Mouse (Mus musculus) heart, postnatal 4 days (tissue): ENCODE measurements around the gene Steap3. TPM values are rescaled to one million over a fixed set of nuclear protein-coding genes. Genes with fewer than 3 reads are reported as not detected.
A peak's percentile ranks its signal among the peaks of the same experiment; 100 is the strongest.
"Not testable (repeated sequence)": the region's sequence is repeated elsewhere in the genome, so short reads cannot be mapped to it uniquely, and the experiment has no call there.

Source experiments
- DNase-seq: peaks from one replicate; pipeline ENCODE4 v3.0.0; 2021
- total RNA-seq, 2 experiments: library from RNA; stranded (reverse); gene quantifications; 2 replicates each; pipeline ENCODE4 v1.2.3; 2021

The Steap3 gene
- total RNA-seq = 10 to 100 TPM; 24.3 to 24.8 TPM

DNA sequence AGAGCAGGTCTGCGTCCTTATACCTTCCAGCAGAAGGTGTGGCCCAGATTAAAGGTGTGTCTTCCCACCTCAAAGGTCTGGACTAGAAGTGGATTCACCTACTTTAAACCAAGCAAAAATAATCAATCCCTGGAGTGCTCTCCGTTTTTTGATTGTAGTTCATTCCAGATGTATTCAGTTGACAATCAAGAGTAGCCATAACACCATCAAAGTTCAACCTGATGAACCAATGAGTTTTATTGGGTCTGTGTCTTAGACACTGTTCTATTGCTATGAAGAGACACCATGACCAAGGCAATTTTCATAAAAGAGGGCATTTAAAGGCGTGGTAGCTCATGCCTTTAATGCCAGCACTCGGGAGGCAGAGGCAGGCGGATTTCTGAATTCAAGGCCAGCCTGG, at the start of gene Steap3:
Gene Steap3 (minus strand): TSS at position 101 of the 400 bp plus-strand sequence.
- DNase-seq = no peak

DNA sequence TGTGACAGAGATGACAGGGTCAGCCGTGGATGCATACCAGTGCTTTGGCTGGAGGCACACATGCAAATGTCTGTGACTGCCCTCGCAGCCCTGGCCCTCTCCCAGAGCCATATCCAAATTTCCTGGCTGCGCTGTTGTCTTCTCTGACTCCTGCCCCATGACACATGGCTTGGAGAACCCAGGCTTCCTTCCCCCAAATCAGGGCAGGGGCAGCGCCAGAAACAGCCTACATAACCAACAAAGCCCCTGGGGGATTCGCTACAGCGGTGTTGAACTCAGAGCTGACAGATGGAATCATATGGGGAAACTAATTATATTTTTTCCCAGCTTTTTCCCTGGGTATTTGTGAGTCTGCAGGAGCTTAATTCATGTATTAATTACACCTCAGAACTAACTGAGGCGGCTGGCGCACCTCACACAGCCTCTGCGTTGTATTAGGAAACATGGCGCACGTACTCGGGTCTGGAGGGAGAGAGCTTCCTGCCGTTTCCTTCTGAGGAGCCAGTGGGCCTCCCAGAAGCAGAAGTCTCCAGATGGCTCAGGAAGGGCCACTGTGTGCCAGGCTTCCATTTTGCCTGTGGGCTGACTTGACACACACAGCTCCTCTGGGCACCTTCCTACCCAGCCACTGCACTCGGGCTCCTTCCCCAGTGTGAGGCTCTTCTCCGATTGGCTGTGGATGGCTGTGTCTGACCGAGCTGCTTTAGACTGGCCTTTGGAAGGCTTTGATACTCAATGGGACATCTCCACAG, 48.9 kb upstream of the Steap3 start:
- no peak for DNase-seq

DNA sequence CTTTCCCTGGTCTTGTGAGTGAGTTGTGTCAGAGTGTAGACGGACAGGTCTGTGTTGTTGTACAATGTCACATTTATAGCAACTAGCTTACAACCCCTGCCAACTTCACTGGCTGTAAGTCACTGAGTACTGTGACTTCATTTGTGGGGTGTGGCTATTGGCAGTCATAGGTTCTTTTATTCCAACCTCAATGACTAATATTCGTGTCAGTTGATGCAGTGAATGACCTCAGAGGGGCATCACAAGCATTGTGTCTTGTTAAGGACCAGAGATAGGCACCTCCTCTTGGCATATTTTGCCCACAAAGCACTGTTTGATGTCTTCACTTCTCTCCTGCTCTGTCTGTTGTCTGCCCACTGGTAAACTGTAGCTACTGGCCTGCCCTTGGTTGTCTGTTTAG, 33.3 kb upstream of the Steap3 start:
- no peak for DNase-seq

DNA sequence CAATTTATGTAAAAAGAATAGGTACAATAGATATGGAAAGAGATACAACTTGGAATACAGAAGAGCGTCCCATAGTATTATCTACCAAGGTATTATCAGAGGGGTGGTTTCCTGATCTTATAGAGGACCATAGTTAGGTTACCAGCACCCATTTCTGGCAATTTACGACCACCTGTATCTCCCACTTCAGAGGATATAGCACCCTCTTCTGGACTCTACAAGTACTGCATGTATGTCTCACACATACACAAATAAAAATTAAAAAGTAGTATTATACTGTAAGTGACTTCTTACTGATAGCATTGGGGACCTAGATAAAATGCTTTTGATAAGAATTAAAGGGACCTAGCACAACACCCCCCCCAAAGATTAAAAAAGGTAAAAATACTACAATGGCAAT, 24.4 kb upstream of the Steap3 start:
- DNase-seq = no peak

DNA sequence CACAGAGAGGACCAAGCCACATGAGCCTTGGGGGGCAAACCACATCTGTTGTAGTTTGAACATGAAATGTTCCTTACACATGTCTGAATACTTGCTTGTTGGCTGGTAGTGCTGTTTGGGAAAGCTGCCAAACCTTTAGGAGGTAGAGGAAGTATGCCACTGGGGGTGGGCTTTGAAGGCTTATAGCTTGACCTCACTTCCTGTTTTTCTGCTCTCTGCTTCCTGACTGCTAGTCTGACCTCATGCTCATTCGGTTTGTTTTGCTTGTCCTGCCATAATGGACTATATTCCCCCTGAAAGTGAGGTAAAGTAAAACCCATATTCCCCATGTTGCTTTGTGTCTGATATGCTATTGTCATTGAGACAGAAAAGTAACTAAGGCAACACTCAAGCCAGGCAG, 21.3 kb upstream of the Steap3 start:
- no peak for DNase-seq

DNA sequence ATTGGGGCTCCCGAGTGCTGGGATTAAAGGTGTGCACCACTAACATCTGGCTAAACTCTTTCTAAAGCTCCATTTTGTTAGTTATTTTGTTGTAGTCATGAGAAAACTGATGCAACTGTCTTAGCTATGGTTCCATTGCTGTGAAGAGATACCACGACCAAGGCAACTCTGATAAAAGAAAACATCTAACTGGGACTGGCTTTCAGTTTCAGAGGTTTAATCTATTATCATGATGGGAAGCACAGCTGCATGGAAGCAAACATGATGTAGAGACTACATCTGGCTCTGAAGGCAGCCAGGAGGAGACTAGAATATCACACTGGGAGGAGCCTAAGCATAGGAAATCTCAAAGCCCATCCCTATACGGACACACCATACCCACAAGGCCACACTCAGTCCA, 19.2 kb upstream of the Steap3 start:
- DNase-seq = no peak

DNA sequence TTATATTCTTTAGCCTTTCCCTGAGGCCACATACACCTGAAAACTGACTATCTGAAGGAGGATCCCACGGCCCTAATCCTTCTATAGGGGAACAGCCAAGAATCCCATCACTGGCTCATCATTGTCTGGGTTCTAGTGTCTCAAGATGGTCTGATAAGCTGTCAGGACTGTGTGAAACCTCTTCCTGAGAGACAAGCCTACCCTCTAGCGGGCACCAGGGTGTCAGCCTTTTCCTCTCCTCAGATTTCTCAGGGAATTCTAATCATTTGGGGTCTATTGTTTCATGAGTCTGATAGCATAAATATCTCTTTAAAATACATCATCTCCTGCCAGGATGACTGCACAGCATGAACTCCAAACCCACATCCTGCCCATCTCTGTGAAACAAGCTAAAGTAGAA, 17.3 kb upstream of the Steap3 start:
- DNase-seq = no peak

DNA sequence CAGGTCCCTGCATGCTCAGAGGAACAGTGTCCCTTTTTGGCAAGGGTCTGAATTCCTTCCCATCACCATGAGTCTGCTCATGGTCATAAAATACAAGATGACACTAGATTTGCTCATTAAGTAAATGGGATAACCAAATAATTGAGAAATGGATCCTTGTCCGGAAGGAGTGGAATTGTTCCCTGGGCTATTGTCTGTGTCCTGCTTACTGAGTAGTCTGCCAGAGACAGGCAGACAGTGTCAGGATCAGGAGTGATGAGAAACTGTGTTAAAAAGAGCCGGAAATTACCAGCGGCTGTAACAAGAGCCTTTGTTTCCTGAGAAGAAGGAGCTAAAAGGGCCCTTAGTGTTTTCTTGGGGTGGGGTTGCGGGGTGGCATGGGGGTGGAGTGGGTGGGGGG, 15.2 kb upstream of the Steap3 start:
- DNase-seq = no peak

DNA sequence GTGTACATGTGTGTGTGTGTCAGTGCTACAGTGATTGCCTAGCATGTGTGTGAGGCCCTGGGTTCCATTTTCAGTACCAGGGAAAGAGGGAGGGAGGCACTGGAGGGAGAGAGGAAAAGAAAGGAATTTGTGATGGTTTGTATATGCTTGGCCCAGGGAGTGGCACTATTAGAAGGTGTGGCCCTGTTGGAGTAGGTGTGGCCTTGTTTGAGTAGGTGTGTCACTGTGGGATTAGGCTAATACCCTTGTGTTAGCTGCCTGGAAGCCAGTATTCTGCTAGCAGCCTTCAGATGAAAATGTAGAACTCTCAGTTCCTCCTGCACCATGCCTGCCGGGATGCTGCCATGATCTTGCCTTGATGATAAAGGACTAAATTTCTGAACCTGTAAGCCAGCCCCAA, 3.6 kb upstream of the Steap3 start:
- DNase-seq = not testable (repeated sequence)

DNA sequence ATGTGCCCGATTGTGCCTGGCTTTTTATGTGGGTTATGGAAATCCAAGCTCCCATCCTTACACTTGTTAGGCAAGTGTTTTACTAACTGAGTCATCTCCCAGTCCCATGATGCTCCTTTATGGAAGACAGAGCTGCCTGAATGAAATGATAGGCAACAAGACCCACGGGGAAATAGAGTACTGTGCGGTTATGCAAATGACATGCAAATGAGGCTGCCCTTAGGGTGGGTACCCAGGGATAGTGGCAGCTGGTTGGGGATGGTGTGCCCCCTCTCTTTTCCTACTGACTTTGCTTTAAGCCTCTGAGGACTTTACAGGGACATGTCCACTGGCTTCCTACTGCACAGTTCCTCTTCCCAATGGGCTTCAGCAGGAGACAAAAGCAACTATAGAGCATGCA, 2.7 kb upstream of the Steap3 start:
- DNase-seq = no peak

DNA sequence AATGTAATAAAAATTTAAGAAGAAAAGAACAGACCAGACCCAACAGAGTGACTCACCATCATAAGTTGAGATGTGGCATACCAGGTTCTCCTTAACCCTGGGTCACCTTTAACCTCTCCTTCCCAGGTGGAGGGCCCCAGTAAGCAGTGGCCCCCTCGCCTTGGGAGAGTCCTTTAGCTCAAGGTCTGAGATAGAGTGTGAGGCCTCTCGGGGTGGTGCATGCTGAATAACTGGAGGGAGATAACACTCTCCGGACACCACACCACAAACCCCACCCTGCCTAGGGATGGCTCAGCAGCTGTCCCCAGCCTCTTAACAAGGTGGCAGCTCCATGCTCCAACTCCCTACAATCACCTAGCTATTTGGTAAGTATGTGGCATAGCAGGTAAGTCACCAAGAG, 1.6 kb downstream of the Steap3 start:
- no peak for DNase-seq

DNA sequence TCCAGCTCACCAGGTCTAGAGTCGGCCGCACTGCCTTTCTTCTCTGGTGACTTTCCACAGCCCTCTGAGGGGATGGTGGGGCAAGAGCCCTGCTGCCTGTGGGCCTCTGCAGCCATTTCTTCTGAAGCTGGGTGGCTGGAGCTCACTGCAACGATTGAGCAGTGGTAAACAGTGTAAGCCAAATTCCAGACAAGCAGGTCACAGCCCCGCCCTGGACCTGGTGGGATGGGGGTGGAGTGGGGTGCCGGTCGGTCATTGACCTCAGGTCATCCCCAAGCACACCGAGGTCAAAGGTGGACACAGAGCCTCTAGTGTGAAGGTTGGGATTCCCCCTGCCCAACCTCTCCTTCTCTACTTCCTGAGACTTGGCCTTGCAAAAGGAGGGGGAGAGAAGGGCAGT, 2.4 kb downstream of the Steap3 start:
- no peak for DNase-seq

DNA sequence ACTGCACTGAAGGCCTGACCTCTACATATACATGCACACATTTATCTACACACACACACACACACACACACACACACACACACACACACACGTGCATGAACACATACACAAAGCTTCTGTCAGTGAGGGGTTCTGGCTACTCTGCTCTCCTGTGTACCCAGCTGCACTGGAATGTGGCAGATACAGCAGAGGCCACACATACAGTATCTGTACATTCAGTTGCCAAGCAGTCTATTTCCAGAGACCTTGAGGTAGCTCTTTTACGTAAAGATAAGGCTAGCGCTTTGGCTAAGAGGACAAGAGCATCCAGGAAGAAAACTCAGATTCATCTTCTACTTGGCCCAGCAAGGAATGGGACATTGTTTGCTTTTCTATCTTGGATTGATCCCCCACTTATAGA, 4.9 kb downstream of the Steap3 start:
- DNase-seq = no peak

DNA sequence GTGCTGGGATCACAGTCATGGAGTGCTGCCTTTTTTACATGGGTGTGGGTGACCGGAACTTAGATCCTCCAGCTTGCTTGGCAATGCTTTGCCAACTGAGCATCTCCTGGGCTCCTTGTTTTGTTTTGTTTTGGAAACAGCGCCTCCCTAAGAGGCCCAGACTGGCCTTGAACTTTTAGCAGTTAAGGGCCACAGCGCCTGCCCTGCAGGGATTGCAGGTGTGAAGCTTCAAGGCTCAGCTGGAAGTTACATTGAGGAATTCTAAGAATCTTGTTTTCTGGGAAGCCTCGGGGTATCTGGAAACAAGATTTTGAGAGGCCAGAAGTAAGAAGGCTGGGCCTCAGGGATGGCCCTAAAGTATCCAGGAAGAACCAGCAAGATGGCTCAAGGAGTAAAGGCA, 6.0 kb downstream of the Steap3 start:
- no peak for DNase-seq

DNA sequence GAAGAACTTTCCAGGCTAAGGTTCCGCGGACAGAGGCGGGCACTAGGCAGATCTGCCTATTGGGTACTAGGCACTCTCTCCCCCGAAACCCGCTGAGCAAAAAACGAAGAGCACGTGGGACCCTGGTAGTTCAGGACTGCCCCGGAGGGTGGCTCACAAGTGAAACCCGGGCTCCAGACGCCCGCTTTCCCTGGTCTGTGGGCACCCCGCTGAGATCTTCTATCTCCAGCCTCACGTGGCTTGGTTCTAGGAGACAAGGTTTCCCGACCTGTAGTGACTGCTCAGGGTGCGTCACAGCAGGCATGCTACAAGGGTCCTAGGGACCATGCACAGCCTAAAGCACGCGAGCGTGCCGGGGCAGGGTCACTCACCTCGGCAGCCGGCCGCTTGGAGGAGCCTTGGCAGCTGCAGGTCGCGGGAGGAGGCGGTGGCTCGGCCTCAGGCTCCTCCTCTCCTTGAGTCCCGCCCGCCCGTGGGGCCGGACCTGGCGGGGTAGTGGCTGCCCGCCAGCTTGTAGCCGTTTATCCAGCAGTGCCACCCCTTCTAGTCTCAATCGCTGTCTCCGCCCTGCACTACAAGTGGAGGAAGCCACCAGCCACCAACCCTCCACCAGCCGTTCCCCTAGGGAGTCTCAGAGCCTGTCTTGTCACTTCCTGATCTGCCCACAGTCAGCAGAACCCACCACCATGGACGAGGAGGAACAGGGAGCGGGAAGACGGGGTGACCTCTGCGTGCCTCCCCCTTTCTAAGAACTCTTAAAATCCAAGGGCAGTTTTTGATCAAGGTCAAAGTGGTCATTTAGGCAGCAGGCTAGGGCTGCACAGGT, 7.4 kb downstream of the Steap3 start:
- peak; percentile 91 for DNase-seq

DNA sequence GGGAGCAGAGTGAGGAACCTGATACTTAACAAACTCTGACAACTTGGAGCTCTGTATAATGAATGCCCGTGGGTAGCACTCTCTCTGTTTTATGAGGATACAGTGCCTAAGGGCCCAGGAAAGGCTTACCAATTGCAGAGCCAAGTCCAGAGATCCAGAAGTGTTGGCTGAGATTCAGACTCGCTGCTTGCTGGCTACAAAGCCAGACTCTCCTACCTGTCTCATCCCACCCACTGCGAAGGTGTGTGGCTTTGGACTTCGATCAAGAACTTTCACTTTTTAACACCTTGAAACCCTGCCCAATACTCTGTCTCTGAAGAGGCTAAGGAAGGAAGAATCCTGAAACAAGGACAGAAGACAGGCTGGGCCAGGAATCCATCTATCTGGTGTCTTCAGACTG, 9.3 kb downstream of the Steap3 start:
- no peak for DNase-seq

DNA sequence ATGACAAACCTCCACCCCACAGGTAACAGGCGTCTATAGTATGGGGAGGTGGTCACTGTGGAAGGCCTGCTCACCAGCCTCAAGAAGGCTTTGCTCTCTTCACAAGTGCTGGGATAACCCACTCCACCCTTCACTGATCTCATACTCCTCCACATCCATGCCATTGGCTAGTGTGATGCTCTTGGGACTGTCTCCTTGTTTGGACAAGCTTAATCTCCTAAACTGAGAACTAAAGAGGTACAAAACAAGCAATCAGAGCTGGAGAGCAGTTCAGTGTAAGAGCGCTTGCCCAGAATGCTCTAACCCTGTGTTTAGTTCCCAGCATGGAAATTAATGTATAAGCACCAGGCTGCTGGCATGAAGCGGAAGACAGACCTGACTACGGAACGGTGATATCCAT, 11.3 kb downstream of the Steap3 start:
- DNase-seq = no peak

DNA sequence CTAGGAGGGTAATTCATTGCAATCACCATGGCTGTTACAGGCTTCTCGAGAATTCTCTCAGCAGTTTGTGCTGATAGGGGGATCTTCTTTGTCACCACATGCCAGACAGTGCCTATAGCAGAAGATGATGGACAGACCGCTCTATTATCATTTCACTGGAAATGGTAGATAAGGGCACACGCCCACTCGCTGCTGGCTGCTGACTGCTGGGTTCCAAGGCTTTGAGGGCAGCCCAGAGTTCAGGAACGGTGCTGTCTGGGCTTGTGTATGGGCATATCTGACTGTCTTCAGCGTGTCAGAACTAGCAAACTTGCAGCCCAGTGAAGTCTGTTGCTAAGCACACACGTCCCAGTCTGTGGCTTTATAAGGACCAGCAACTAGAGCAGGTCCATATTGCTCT, 13.3 kb downstream of the Steap3 start:
- no peak for DNase-seq

DNA sequence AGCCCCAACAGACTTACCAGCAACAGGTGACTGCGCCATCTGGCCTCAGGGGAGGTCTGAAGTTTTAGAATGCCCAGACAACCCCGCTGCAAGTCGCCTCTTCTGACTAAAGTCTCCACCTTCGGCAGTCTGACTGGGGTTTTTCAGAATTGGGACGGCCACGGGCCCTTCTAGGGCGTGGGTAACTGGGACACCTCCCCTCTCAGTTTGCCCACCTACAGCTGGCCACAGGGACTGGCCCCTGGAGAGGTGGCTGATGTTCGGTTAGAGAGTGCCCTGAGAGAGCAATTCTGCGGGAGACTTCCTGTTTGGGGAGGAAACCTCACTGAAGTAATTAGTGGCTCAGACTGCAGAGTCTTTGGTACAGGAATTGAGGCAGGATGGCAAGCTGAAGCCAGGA, 13.8 kb downstream of the Steap3 start:
- no peak for DNase-seq

DNA sequence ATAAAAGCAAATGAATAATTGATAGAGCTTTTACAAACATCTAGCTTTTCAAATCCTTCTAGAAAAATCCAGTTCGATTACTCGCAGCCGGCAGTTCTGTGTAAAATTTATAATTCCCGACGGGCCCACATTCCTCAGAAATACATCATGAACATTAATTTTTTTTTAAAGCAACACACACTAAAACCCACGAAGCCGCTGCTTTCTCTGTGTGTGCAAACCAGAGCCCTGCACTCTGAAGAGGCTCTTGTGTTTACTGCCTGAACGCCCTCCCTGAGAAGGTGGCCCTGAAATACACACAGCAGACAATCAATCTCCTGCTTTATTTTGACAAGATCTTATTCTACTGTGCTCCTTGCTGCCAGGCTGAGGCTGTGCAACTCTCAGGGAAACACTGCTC, 14.3 kb downstream of the Steap3 start:
- no peak for DNase-seq

DNA sequence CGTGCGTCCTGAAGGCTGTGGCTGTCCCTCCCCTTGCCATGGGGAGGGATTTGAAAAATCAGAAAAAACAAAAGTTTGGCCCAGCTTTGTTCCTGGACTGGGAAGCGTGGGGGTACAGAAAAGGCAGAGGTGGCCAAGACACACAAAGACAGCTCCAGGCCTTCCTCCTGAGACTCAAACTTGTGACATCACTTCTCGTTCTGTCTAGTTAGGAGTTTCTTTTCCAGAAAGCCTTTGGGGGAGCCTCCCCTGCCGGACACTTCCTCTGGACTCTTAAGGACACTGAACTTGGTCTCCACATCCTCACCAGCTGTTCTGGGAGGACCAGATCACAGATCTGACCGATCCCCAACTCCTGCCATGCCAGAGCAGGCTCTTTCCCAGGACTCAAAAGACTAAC, 18.8 kb downstream of the Steap3 start:
- DNase-seq = peak; percentile 52

DNA sequence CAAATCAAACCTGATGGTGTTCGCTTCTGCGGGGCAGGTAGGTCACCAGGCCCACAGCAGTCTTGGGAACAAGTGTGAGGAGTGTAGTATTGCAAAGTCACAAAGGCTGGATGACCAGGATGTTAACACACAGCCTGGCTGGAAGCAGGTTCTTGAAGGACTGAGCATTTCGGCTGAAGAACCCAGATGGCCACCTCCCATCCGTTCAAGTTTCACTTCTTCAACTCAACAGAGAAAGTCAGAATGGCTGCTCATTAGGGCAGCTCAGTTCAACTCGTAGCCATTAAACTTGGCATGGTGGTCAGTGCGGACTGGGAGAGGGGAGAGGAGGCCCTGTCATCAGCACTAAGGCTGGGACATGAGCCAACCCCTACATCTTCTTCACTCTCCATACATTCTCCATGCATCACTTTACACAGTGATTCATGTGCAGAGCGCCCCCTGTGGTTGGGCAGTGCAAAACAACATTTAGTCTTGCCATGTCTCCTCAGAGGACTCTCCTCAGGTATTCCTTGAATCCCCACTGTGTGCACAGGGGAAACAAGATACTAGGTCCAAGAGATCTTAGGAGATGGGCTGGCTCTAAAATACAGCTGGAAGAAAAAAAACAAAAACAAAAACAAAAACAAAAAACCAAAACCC, 19.9 kb downstream of the Steap3 start:
- DNase-seq = no peak

DNA sequence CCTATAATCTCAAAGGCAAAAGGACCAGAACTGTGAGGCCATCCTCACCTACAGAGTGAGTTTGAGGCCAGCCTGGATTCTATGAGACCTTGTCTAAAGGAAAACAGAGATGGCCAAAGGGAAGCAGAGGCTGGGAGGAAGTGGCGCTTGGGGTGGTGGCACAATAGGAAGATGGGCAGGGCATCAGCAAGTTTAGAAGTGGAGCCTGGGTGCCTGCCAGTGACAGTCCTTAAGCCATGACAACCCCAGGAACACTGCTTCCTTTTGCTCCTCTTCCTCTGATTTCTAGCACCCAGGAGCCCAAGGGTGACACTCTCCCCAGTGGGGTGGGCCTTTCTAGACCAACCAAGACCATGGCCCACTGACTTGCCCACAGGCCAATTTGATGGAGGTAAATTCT, 21.3 kb downstream of the Steap3 start:
- DNase-seq = no peak

DNA sequence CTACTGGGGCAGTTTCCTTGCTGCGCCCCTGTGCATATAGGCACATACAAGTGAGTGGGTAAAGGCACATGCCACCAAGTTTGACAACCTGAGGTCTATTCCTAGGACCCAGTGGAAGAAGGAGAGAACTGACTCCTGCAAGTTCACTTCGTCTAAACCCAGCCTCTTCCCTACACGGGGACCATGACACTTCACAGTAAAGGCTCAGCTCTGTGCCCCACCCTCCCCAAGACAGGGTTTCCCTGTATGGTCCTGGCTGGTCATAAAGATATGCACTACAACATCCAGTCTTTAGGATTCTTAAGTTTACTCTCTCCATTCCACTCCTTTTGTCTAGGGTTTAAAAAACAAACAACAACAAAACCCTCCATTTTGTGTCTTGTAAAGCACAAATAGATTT, 21.9 kb downstream of the Steap3 start:
- no peak for DNase-seq
